Mouse (Mus musculus): Measurements from ENCODE around the gene Cplane1.

Cplane1 gene

GRCm38 (mm10) chr15:8294150-8294549 is 125.2 kb downstream of the Cplane1 start:
- DNase-seq (ENCODE audit: low read depth, low spot score), result no peak

- DNase-seq (ENCODE audit: low read depth, low spot score), result no peak
These were observed 134.0 kb downstream of the Cplane1 start for GRCm38 (mm10) chr15:8302944-8303343.

GRCm38 (mm10) chr15:8305474-8305873 is 136.6 kb downstream of the Cplane1 start:
- no peak for DNase-seq (ENCODE audit: low read depth, low spot score)

- no peak for DNase-seq (ENCODE audit: low read depth, low spot score)
These were observed 148.5 kb downstream of the Cplane1 start for GRCm38 (mm10) chr15:8317381-8317780.

GRCm38 (mm10) chr15:8319191-8319590 is 150.3 kb downstream of the Cplane1 start:
- DNase-seq (ENCODE audit: low read depth, low spot score), result no peak

All from ZHBTc4 (cell line).